Mouse (Mus musculus): ENCODE measurements around the gene Rps19.
"Not testable (repeated sequence)": the region's sequence is repeated elsewhere in the genome, so short reads cannot be mapped to it uniquely, and the experiment has no call there.

Gene Rps19

GRCm38 (mm10) chr7:24883896-24884692 lies at the start of gene Rps19:
TSS of gene Rps19 (plus strand) at chr7:24884371.
- DNase-seq = peak; percentile 98

- DNase-seq = not testable (repeated sequence)
Measured at GRCm38 (mm10) chr7:24838732-24839409, 45.3 kb upstream of the Rps19 start.

- DNase-seq = no peak
Measured at GRCm38 (mm10) chr7:24839410-24839808, 44.8 kb upstream of the Rps19 start.

GRCm38 (mm10) chr7:24840331-24840730 lies 43.8 kb upstream of the Rps19 start:
- DNase-seq = no peak

- no peak for DNase-seq
Measured at GRCm38 (mm10) chr7:24841009-24841408, 43.2 kb upstream of the Rps19 start.

GRCm38 (mm10) chr7:24844144-24844543 lies 40.0 kb upstream of the Rps19 start:
- DNase-seq = no peak

GRCm38 (mm10) chr7:24845181-24845580 lies 39.0 kb upstream of the Rps19 start:
- DNase-seq = no peak

GRCm38 (mm10) chr7:24845713-24846112 lies 38.5 kb upstream of the Rps19 start:
- DNase-seq = no peak

GRCm38 (mm10) chr7:24846576-24846975 lies 37.6 kb upstream of the Rps19 start:
- not testable (repeated sequence) for DNase-seq

GRCm38 (mm10) chr7:24850162-24850561 lies 34.0 kb upstream of the Rps19 start:
- no peak for DNase-seq

GRCm38 (mm10) chr7:24850899-24851303 lies 33.3 kb upstream of the Rps19 start:
- DNase-seq = no peak

GRCm38 (mm10) chr7:24851596-24852325 lies 32.4 kb upstream of the Rps19 start:
- DNase-seq = no peak

GRCm38 (mm10) chr7:24852557-24853232 lies 31.5 kb upstream of the Rps19 start:
- DNase-seq = no peak

- no peak for DNase-seq
Measured at GRCm38 (mm10) chr7:24853233-24853563, 31.0 kb upstream of the Rps19 start.

GRCm38 (mm10) chr7:24853695-24854094 lies 30.5 kb upstream of the Rps19 start:
- no peak for DNase-seq

GRCm38 (mm10) chr7:24856460-24857120 lies 27.6 kb upstream of the Rps19 start:
- no peak for DNase-seq

- no peak for DNase-seq
Measured at GRCm38 (mm10) chr7:24859234-24859633, 24.9 kb upstream of the Rps19 start.

- DNase-seq = no peak
Measured at GRCm38 (mm10) chr7:24861913-24862312, 22.3 kb upstream of the Rps19 start, which contains the start of gene Gm9844. TSS of gene Gm9844 (plus strand) at chr7:24862213.

GRCm38 (mm10) chr7:24862853-24863252 lies 21.3 kb upstream of the Rps19 start:
- no peak for DNase-seq

GRCm38 (mm10) chr7:24864156-24864555 lies 20.0 kb upstream of the Rps19 start:
- no peak for DNase-seq

- DNase-seq = no peak
Measured at GRCm38 (mm10) chr7:24869080-24869479, 15.1 kb upstream of the Rps19 start.

GRCm38 (mm10) chr7:24869532-24870165 lies 14.5 kb upstream of the Rps19 start, which contains the start of the genes Lypd4 and Dmrtc2:
TSS of gene Lypd4 (minus strand) at chr7:24869941.
TSS of gene Dmrtc2 (plus strand) at chr7:24870057.
- DNase-seq = no peak
